In the genomic region with DNA sequence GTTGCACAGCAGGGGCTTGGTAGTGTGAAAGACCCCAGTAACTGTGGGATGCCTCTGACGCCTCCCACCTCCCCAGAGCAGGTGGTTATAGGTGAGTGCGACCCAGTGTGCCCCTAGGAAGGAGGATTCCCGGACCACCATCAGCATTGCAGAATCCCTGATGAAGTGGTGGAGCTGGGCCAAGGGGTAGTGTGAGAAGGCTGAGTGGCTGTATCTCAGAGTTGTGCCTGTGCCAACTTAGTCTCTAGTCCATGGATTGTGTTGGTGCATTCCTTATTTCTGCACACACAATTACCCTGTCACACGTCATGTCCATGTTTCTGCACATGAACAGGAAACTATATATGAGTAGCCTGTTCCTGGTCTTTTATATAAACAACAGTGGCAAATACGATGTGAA, we compare ENCODE assay signal across 25 mouse cellular contexts.
"Had no signal": no experiment of that assay in that cellular context is flagged by ENCODE, and none has a peak within 500 bp of the region (broad histone marks: within the 10 kb centered on the region; RNA-seq: fewer than 3 reads in every experiment).

No protein-coding gene starts in this region.

- H3K27ac ChIP-seq: gastrocnemius, adult 2 months; heart, embryonic 10.5 days; hindbrain, embryonic 10.5 days; hindbrain, embryonic 12.5 days; intestine, embryonic 15.5 days; layer of hippocampus, adult 2 months; left cerebral cortex, adult 2 months; limb, embryonic 10.5 days; limb, embryonic 12.5 days; liver, embryonic 13.5 days had no signal

- H3K4me3 ChIP-seq: gastrocnemius, adult 2 months; heart, embryonic 10.5 days; heart, embryonic 12.5 days; hindbrain, embryonic 10.5 days; hindbrain, embryonic 12.5 days; intestine, embryonic 15.5 days; layer of hippocampus, adult 2 months; left cerebral cortex, adult 2 months; limb, embryonic 10.5 days; limb, embryonic 12.5 days; liver, embryonic 13.5 days had no signal

- DNase-seq: gastrocnemius, adult 2 months; gastrocnemius, postnatal 10 days; gastrocnemius, postnatal 25 days; heart, adult 18-20 months; heart, postnatal 10 days; heart, postnatal 4 days; kidney, adult 18-20 months; kidney, adult 8-10 months; kidney, postnatal 10 days; kidney, postnatal 25 days; kidney, postnatal 4 days; liver; liver, embryonic 13.5 days had no signal

- H3K4me2 ChIP-seq: heart, embryonic 12.5 days; hindbrain, embryonic 12.5 days; intestine, embryonic 15.5 days; limb, embryonic 12.5 days; liver, embryonic 11.5 days; liver, embryonic 13.5 days had no signal

- H3K4me1 ChIP-seq: intestine, embryonic 15.5 days had no signal

- H3K27me3 ChIP-seq: heart, embryonic 12.5 days; hindbrain, embryonic 12.5 days; intestine, embryonic 15.5 days; limb, embryonic 12.5 days; liver, embryonic 13.5 days had no signal

- H3K9ac ChIP-seq: heart, embryonic 12.5 days; hindbrain, embryonic 12.5 days; intestine, embryonic 15.5 days; limb, embryonic 12.5 days; liver, embryonic 13.5 days had no signal

- H3K9me3 ChIP-seq: heart, embryonic 10.5 days; heart, embryonic 12.5 days; hindbrain, embryonic 10.5 days; hindbrain, embryonic 12.5 days; intestine, embryonic 15.5 days; limb, embryonic 10.5 days; limb, embryonic 12.5 days; liver, embryonic 13.5 days had no signal

- ATAC-seq: inflammation-experienced regulatory T-cells, adult 6 months; intestine, embryonic 15.5 days; intestine, postnatal 0 days had no signal
